Mouse (Mus musculus) lung, postnatal 0 days (tissue): ENCODE results near the gene Mpig6b. TPM values are rescaled to one million over a fixed set of nuclear protein-coding genes. Genes with fewer than 3 reads are reported as not detected.
A peak's percentile ranks its signal among the peaks of the same experiment; 100 is the strongest.

Experiments used
- ATAC-seq: fragments of 200-750 bp; cut with Nextera tagmentation; 2 replicates; pipeline ENCODE4 v1.8.0; 2017; ENCODE audit warnings: moderate library complexity
- DNase-seq: peaks from one replicate; pipeline ENCODE4 v3.0.0-alpha.2; 2016; ENCODE audit warnings: low spot score
- H3K27ac ChIP-seq: fragments of 300-500 bp; sonication (generic); 2 replicates; pipeline ENCODE4 v1.5.1; 2014; ENCODE audit warnings: antibody characterized with exemption, mild to moderate bottlenecking, low read length, mixed read lengths
- H3K27me3 ChIP-seq: fragments of 300-500 bp; sonication (generic); replicated peaks from 2 replicates; pipeline ENCODE4 v1.6.1; 2014; ENCODE audit warnings: low read length, mixed read lengths; ENCODE audit not compliant: insufficient read depth
- H3K36me3 ChIP-seq: fragments of 300-500 bp; sonication (generic); 2 replicates; pipeline ENCODE4 v1.6.1; 2014; ENCODE audit warnings: low read length, mixed read lengths; ENCODE audit not compliant: insufficient read depth
- H3K4me1 ChIP-seq: fragments of 300-500 bp; sonication (generic); 2 replicates; pipeline ENCODE4 v1.6.1; 2014; ENCODE audit warnings: antibody characterized with exemption, low read depth, low read length, mixed read lengths; ENCODE audit not compliant: insufficient read depth
- H3K4me2 ChIP-seq: fragments of 300-500 bp; sonication (generic); replicated peaks from 2 replicates; pipeline ENCODE4 v1.6.1; 2014; ENCODE audit warnings: low read depth, mild to moderate bottlenecking, low read length, moderate library complexity, mixed read lengths
- H3K4me3 ChIP-seq: fragments of 300-500 bp; sonication (generic); 2 replicates; pipeline ENCODE4 v1.5.1; 2014; ENCODE audit warnings: low read depth, low read length
- H3K9ac ChIP-seq: fragments of 300-500 bp; sonication (generic); replicated peaks from 2 replicates; pipeline ENCODE4 v1.6.1; 2014; ENCODE audit warnings: low read depth, mild to moderate bottlenecking
- H3K9me3 ChIP-seq: fragments of 300-500 bp; sonication (generic); 2 replicates; pipeline ENCODE4 v1.6.1; 2016; ENCODE audit warnings: low read length, mixed read lengths
- CTCF ChIP-seq: IDR thresholded peaks from 2 replicates; pipeline ENCODE4 v1.5.1; 2016; ENCODE audit warnings: antibody characterized with exemption, mild to moderate bottlenecking
- EP300 ChIP-seq: IDR thresholded peaks from 2 replicates; pipeline ENCODE4 v1.6.1; 2016; ENCODE audit warnings: antibody characterized with exemption, mild to moderate bottlenecking, control low read depth
- WGBS: fragments of 180-500 bp; shearing (Covaris S2); extraction: QIAGEN DNeasy Blood & Tissue Kit; methylation state at CpG from one replicate; pipeline ENCODE4 v1.1.7; 2014; 5-methylcytosine and 5-hydroxymethylcytosine counted together
- polyA plus RNA-seq: library from polyadenylated mRNA; unstranded; fragments of >200 nt; fragmentation: Nextera tagmentation; extraction: Ambion mirVana; gene quantifications from 2 replicates; pipeline ENCODE4 v1.2.1, GENCODE M21; 2015

Mpig6b gene
- polyA plus RNA-seq: 2.1 and 2.3 TPM in 2 replicates

GRCm38 (mm10) chr17:35066084-35066483, at the start of gene Mpig6b:
Mpig6b (minus strand) TSS chr17:35066184.
- Histone ChIP-seq H3K27ac (peak within 1 kb of the TSS; percentile 83), H3K27me3 (0 out of 2 replicates have a peak, but pooled peaks cover 3% of the 10 kb centered on the region), H3K4me2 (peak within 1 kb of the TSS; percentile 70), H3K9me3 (no peaks in the 10 kb centered on the region), H3K4me3 (peak within 1 kb of the TSS; percentile 39), H3K36me3 (peaks cover 7% of the 10 kb centered on the region; the same call in 1 of the 2 replicates), H3K9ac (peak within 1 kb of the TSS; percentile 29; the same call in 1 of the 2 replicates), H3K4me1 (peaks cover 6% of the 10 kb centered on the region; the same call in 1 of the 2 replicates)
- no peak for TF ChIP-seq EP300
- no peak for TF ChIP-seq CTCF
- no peak for DNase-seq
- WGBS: 55% methylated on average over 10 of the region's 10 CpGs
- ATAC-seq: no peak

- Histone ChIP-seq H3K9ac (no peak within 1 kb of the TSS), H3K4me1 (peaks cover 3% of the 10 kb centered on the region; the same call in 1 of the 2 replicates), H3K36me3 (peaks cover 8% of the 10 kb centered on the region; the same call in 1 of the 2 replicates), H3K4me3 (no peak within 1 kb of the TSS), H3K27me3 (no peaks in the 10 kb centered on the region), H3K9me3 (no peaks in the 10 kb centered on the region), H3K4me2 (no peak within 1 kb of the TSS), H3K27ac (no peak within 1 kb of the TSS)
- ATAC-seq (no peak), DNase-seq (peak; percentile 56)
- 83% methylated on average over 8 of the region's 8 CpGs for WGBS
- TF ChIP-seq CTCF (peak; percentile 65), EP300 (no peak)
These were observed 49.3 kb upstream of the Mpig6b start, which contains the start of gene Ly6g5b for GRCm38 (mm10) chr17:35115046-35116019. Ly6g5b (minus strand) TSS chr17:35115428.

GRCm38 (mm10) chr17:35111774-35112173, 45.8 kb upstream of the Mpig6b start:
- ATAC-seq (0 out of 2 replicates have a peak, but pooled peaks have one; percentile 12), DNase-seq (peak; percentile 25)
- Histone ChIP-seq H3K36me3 (peaks cover 4% of the 10 kb centered on the region; the same call in 1 of the 2 replicates), H3K4me1 (no peaks in the 10 kb centered on the region), H3K9me3 (no peaks in the 10 kb centered on the region), H3K27ac (peak overlapping the region; percentile 15; the same call in 1 of the 2 replicates), H3K27me3 (no peaks in the 10 kb centered on the region), H3K9ac (no peak overlapping the region), H3K4me2 (no peak overlapping the region), H3K4me3 (no peak overlapping the region)
- 61% methylated on average over 9 of the region's 9 CpGs for WGBS
- TF ChIP-seq EP300 (no peak), CTCF (no peak)

- Histone ChIP-seq H3K4me2 (no peak within 1 kb of the TSS), H3K4me1 (no peaks in the 10 kb centered on the region), H3K9ac (no peak within 1 kb of the TSS), H3K36me3 (0 out of 2 replicates have a peak, but pooled peaks cover 5% of the 10 kb centered on the region), H3K9me3 (no peaks in the 10 kb centered on the region), H3K4me3 (no peak within 1 kb of the TSS), H3K27me3 (no peaks in the 10 kb centered on the region), H3K27ac (no peak within 1 kb of the TSS)
- ATAC-seq (no peak), DNase-seq (no peak)
- TF ChIP-seq EP300 (no peak), CTCF (no peak)
- WGBS: 78% methylated on average over 6 of the region's 6 CpGs
These were observed 42.1 kb upstream of the Mpig6b start, which contains the start of gene Ly6g5c for GRCm38 (mm10) chr17:35108097-35108496. Ly6g5c (plus strand) TSS chr17:35108279.

- TF ChIP-seq CTCF (peak; percentile 26; the same call in 1 of the 2 replicates), EP300 (no peak)
- H3K27ac ChIP-seq: no peak overlapping the region
- H3K4me1 ChIP-seq: no peaks in the 10 kb centered on the region
- no peaks in the 10 kb centered on the region for H3K27me3 ChIP-seq
- H3K9me3 ChIP-seq: no peaks in the 10 kb centered on the region
- H3K4me2 ChIP-seq: no peak overlapping the region
- DNase-seq (no peak), ATAC-seq (no peak)
- H3K4me3 ChIP-seq: no peak overlapping the region
- no peak overlapping the region for H3K9ac ChIP-seq
- 55% methylated on average over 3 of the region's 3 CpGs for WGBS
- peaks cover 17% of the 10 kb centered on the region; the same call in 1 of the 2 replicates for H3K36me3 ChIP-seq
These were observed 40.5 kb upstream of the Mpig6b start for GRCm38 (mm10) chr17:35106522-35106921.
